Mouse (Mus musculus) limb, embryonic 11.5 days (tissue): ENCODE data around the gene Ckap2l. TPM values are rescaled to one million over a fixed set of nuclear protein-coding genes. Genes with fewer than 3 reads are reported as not detected.

ENCODE experiments used
- ATAC-seq: fragments of 200-750 bp; cut with Nextera tagmentation; 2 replicates; pipeline ENCODE4 v1.8.0; 2017; ENCODE audit warnings: low read depth; ENCODE audit not compliant: insufficient number of reproducible peaks, low FRiP score, low TSS enrichment
- DNase-seq: peaks from one replicate; pipeline ENCODE4 v3.0.0-alpha.2; 2015; ENCODE audit warnings: low spot score
- H3K27ac ChIP-seq: fragments of 300-500 bp; sonication (generic); replicated peaks from 2 replicates; pipeline ENCODE4 v1.5.1; 2014; ENCODE audit warnings: low read depth, mild to moderate bottlenecking, low read length
- H3K27me3 ChIP-seq: fragments of 300-500 bp; sonication (generic); 2 replicates; pipeline ENCODE4 v1.6.1; 2014; ENCODE audit warnings: mild to moderate bottlenecking, low read length, mixed read lengths; ENCODE audit not compliant: control insufficient read depth, insufficient read depth
- H3K36me3 ChIP-seq: fragments of 300-500 bp; sonication (generic); 2 replicates; pipeline ENCODE4 v1.6.1; 2014; ENCODE audit warnings: mild to moderate bottlenecking, low read length, moderate library complexity, mixed read lengths; ENCODE audit not compliant: control insufficient read depth, insufficient read depth
- H3K4me1 ChIP-seq: fragments of 300-500 bp; sonication (generic); 2 replicates; pipeline ENCODE4 v1.6.1; 2014; ENCODE audit warnings: low read length, mixed read lengths; ENCODE audit not compliant: control insufficient read depth, insufficient read depth
- H3K4me2 ChIP-seq: fragments of 300-500 bp; sonication (generic); 2 replicates; pipeline ENCODE4 v1.6.1; 2014; ENCODE audit warnings: low read depth, mild to moderate bottlenecking, moderate library complexity; ENCODE audit not compliant: severe bottlenecking
- H3K4me3 ChIP-seq: fragments of 300-500 bp; sonication (generic); 2 replicates; pipeline ENCODE4 v1.5.1; 2014; ENCODE audit warnings: low read depth, low read length
- H3K9ac ChIP-seq: fragments of 300-500 bp; sonication (generic); 2 replicates; pipeline ENCODE4 v1.6.1; 2014; ENCODE audit warnings: mild to moderate bottlenecking, low read length
- H3K9me3 ChIP-seq: fragments of 300-500 bp; sonication (generic); 2 replicates; pipeline ENCODE4 v1.6.1; 2016; ENCODE audit warnings: low read length; ENCODE audit not compliant: control insufficient read depth
- WGBS: fragments of 180-500 bp; shearing (Covaris S2); extraction: QIAGEN DNeasy Blood & Tissue Kit; methylation state at CpG from one replicate; pipeline ENCODE4 v1.1.7; 2014; 5-methylcytosine and 5-hydroxymethylcytosine counted together
- polyA plus RNA-seq: library from polyadenylated mRNA; unstranded; fragments of >200 nt; fragmentation: Nextera tagmentation; extraction: Ambion mirVana; gene quantifications from 2 replicates; pipeline ENCODE4 v1.2.1, GENCODE M21; 2014

Gene Ckap2l
- polyA plus RNA-seq, 1 experiment from 2014 or later, result 86.4 TPM

DNA sequence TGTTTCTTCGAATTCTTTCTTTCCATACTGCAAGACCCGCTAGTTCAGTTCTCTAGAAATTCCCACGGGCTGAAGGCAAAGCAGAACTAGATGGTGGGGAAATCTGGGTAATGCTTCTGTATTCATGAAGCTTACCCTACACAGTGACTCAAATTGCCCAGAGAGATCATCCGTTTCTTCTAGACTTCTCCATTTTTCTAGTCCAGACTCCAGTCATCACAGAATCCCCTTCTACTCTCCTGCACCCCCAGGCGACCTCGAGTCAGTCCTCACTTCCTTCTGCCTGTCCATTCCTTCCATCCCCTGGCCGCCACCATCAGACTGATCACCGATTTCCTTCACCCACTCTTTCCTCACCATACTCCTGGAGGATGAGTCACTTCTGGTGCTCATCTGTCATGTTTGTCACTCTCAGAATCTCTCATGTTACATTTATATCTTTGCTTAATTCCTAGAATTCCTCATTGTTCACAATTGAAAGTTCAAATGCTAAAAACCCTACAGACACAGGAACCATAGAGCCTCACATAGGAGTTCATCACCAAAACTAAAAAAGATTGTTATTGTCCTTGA lies 23.1 kb upstream of the Ckap2l start:
- WGBS, result 84% methylated on average over 8 of the region's 8 CpGs
- H3K4me1 ChIP-seq, result no peaks in the 10 kb centered on the region
- no peak overlapping the region for H3K9ac ChIP-seq
- no peaks in the 10 kb centered on the region for H3K9me3 ChIP-seq
- H3K27ac ChIP-seq, result no peak overlapping the region
- H3K4me2 ChIP-seq, result no peak overlapping the region
- ATAC-seq (no peak), DNase-seq (no peak)
- H3K4me3 ChIP-seq, result no peak overlapping the region
- no peaks in the 10 kb centered on the region for H3K36me3 ChIP-seq
- H3K27me3 ChIP-seq, result no peaks in the 10 kb centered on the region

DNA sequence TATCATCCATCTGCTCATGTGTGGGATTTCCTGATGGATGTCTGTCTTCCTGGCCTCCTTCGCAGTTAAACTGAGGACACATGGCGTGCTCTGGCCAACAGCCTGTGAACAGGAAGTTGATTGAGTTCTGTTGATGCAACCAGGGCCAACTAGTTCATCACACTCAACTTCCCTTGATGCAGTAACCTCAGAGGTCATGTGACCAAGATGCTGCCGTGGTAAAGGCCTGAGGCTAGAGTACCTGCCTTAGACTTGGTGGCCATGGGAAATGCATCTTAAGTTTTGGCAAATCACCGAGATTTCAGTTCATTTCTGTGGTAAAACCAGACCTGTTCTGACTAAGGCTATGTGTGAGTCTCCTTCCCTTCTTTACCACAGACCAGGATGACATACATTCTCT lies 18.8 kb upstream of the Ckap2l start:
- 80% methylated on average over 4 of the region's 4 CpGs for WGBS
- no peak for ATAC-seq
- no peaks in the 10 kb centered on the region for H3K27me3 ChIP-seq

DNA sequence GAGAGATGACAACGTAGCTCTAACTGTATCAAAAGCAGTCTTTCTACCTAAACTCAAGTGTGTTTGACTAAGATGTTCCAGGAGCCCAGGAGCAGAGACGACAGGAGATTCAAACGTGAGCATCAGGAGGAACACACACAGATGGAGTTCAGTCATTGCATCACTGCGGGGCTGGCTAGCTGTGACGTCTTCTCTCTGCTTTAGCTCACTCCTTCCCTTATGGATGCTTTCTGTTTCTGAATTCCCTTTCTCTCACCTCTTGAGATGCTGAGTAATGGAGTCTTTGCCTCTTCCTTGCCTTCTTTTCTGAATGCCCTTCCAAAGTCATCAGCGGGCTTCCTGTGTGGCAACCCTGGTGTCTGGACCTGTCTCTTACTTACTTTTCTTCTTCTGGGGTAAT lies 17.9 kb upstream of the Ckap2l start:
- Histone ChIP-seq H3K4me1 (no peaks in the 10 kb centered on the region), H3K27me3 (no peaks in the 10 kb centered on the region), H3K27ac (no peak overlapping the region), H3K4me3 (no peak overlapping the region), H3K36me3 (no peaks in the 10 kb centered on the region), H3K9ac (no peak overlapping the region), H3K9me3 (no peaks in the 10 kb centered on the region), H3K4me2 (no peak overlapping the region)
- 84% methylated on average over 6 of the region's 6 CpGs for WGBS
- ATAC-seq, result no peak
- DNase-seq, result no peak

More for the DNA sequence above, 18.8 kb upstream of the Ckap2l start:
- Histone ChIP-seq H3K27ac (no peak overlapping the region), H3K9me3 (no peaks in the 10 kb centered on the region), H3K4me3 (no peak overlapping the region), H3K4me2 (no peak overlapping the region), H3K36me3 (no peaks in the 10 kb centered on the region), H3K4me1 (no peaks in the 10 kb centered on the region), H3K9ac (no peak overlapping the region)
- no peak for DNase-seq

DNA sequence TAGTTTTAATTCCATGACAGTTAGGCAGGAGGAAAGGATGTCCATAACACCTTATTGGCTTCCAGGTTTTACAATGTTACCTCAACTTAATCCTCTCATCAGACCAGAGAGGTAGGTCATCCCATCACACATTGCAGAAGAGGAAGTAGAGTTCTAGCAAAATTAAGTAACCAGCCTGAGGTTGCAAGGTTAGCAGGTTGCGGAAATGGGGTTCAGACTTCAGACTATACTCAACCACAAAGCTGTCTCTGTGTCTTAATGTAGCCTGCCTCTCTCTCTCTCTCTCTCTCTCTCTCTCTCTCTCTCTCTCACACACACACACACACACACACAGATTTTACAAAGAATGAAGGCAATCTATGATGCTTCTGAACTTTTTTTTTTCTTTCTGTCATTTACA lies 16.9 kb upstream of the Ckap2l start:
- no peak overlapping the region for H3K27ac ChIP-seq
- no peak overlapping the region for H3K4me3 ChIP-seq
- H3K36me3 ChIP-seq, result no peaks in the 10 kb centered on the region
- H3K4me2 ChIP-seq, result no peak overlapping the region
- no peaks in the 10 kb centered on the region for H3K9me3 ChIP-seq
- WGBS, result 90% methylated on average over 1 of the region's 1 CpGs
- H3K4me1 ChIP-seq, result no peaks in the 10 kb centered on the region
- ATAC-seq (no peak), DNase-seq (no peak)
- no peaks in the 10 kb centered on the region for H3K27me3 ChIP-seq
- no peak overlapping the region for H3K9ac ChIP-seq

DNA sequence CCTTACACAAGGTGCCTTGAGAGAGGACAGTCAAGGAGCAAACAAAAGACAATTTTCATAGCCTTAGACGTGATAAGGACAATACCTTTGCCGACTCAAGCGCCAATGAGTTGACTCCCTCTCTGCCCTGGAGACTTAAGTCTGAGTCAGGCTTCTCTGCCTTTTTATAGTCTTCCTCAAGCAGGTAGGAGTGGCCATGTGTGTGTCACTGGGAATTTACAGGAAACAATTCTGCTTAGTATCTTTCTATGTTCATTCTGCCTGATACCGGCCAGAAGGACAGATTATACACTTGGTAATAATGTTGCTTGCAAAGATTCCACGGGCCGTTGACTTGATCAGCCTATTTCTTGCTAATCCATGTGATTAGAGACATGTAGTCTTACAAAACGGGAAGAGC lies 12.8 kb upstream of the Ckap2l start, which contains the start of gene Il1a:
Gene Il1a, minus strand, starts transcription at position 137 of the 400 bp plus-strand sequence.
- no peaks in the 10 kb centered on the region for H3K36me3 ChIP-seq
- no peak within 1 kb of the TSS for H3K9ac ChIP-seq
- H3K4me2 ChIP-seq, result no peak within 1 kb of the TSS
- WGBS, result 87% methylated on average over 7 of the region's 7 CpGs
- no peaks in the 10 kb centered on the region for H3K27me3 ChIP-seq
- H3K27ac ChIP-seq, result no peak within 1 kb of the TSS
- no peak within 1 kb of the TSS for H3K4me3 ChIP-seq
- no peaks in the 10 kb centered on the region for H3K4me1 ChIP-seq
- DNase-seq (no peak), ATAC-seq (no peak)
- H3K9me3 ChIP-seq, result no peaks in the 10 kb centered on the region

DNA sequence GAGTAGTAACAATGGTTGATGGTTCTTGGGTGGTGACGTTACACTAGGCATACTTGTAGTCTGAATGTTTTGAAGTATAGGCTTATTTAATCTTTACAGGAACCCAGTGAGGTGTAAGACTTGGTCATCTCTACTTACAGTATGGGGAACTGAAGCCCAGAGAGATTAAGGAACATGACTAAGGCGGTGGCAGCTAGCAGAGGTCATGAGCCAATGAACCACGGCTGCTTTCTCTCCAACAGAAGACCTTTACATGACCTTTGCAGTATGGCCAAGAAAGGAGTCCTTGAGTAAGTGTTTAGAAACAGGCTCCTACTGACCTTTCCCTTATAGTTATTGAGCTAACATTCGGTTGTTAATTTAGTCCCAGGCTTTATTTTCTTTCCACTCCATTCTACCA lies 9.0 kb upstream of the Ckap2l start:
- DNase-seq (no peak), ATAC-seq (no peak)
- no peaks in the 10 kb centered on the region for H3K9me3 ChIP-seq
- H3K4me1 ChIP-seq, result no peaks in the 10 kb centered on the region
- no peak overlapping the region for H3K4me3 ChIP-seq
- H3K9ac ChIP-seq, result no peak overlapping the region
- no peak overlapping the region for H3K4me2 ChIP-seq
- 81% methylated on average over 4 of the region's 4 CpGs for WGBS
- H3K27ac ChIP-seq, result no peak overlapping the region
- H3K36me3 ChIP-seq, result no peaks in the 10 kb centered on the region
- H3K27me3 ChIP-seq, result no peaks in the 10 kb centered on the region

DNA sequence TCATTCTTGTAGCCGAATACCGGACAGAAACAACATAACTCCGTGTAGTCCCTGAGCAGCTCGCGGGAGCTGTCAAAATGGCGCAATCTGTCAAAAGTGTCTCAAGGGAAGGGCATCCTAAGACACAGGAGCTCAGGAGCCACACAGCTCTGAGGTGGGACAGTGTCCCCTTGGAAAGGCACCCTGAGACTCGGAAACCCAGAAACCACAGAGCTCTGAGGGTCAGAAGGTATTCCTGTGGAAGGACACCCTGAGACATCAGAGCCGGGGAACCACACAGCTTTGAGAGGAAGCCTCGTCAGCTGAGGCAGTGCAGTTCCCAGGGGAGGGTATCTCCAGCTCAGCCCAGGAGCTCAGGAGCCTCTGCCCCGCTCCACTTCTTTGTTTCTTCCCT lies 574 bp upstream of the Ckap2l start:
- Histone ChIP-seq H3K9ac (peak overlapping the region; percentile 70), H3K9me3 (no peaks in the 10 kb centered on the region), H3K4me2 (peak overlapping the region; percentile 85), H3K4me3 (peak overlapping the region; percentile 91), H3K4me1 (peaks cover 10% of the 10 kb centered on the region; the same call in 1 of the 2 replicates), H3K27ac (peak overlapping the region; percentile 52; the same call in 1 of the 2 replicates), H3K36me3 (peaks cover 3% of the 10 kb centered on the region), H3K27me3 (no peaks in the 10 kb centered on the region)
- no peak for DNase-seq
- WGBS, result 5% methylated on average over 10 of the region's 10 CpGs
- peak; percentile 50; the same call in 1 of the 2 replicates for ATAC-seq

DNA sequence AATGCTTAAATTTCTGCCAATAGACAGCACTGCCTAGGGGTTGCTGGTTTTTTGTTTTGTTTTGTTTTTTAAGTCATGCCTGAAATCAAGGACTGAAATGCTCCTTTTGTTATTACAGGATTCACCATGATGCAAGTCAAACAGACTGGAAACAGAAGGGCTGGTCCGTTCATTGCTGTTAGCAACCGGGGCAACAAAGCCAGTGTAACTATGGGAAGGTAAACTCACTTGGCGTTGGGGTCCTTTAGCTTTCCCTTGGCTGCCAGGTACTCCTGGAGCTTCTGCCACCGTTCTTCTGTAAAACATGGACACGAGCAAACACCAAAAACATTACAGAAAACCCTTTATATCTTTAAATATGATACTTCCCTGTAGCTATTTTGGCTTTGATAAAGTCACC lies 926 bp downstream of the Ckap2l start:
- peak overlapping the region; percentile 78 for H3K9ac ChIP-seq
- H3K9me3 ChIP-seq, result no peaks in the 10 kb centered on the region
- no peak for DNase-seq
- H3K4me2 ChIP-seq, result peak overlapping the region; percentile 59
- H3K4me3 ChIP-seq, result peak overlapping the region; percentile 91
- 80% methylated on average over 5 of the region's 5 CpGs for WGBS
- H3K27me3 ChIP-seq, result no peaks in the 10 kb centered on the region
- ATAC-seq, result no peak
- H3K27ac ChIP-seq, result no peak overlapping the region
- H3K4me1 ChIP-seq, result peaks cover 10% of the 10 kb centered on the region; the same call in 1 of the 2 replicates
- peaks cover 3% of the 10 kb centered on the region for H3K36me3 ChIP-seq

DNA sequence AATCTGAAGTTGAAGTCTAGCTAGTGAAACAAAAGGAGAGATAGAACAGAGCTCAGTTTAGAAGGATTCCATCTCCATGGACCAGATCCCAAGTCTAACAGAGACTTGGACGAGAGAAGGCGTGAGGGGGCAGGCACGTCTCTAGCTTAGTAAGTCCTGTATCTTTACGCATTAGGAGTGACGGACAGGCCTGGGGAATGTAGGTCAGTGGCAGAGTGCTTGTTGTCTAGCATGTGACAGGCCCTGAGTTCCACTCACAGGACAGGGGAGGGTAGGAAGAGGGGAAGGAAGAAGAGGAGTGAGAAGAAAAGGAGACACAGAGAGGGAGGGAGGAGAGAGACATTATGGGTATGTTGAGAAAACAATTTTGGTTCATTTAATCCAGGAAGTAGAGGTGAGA lies 1.9 kb downstream of the Ckap2l start:
- no peak for DNase-seq
- Histone ChIP-seq H3K27ac (no peak overlapping the region), H3K4me1 (peaks cover 10% of the 10 kb centered on the region; the same call in 1 of the 2 replicates), H3K9ac (no peak overlapping the region), H3K27me3 (no peaks in the 10 kb centered on the region), H3K4me3 (no peak overlapping the region), H3K36me3 (peaks cover 3% of the 10 kb centered on the region), H3K9me3 (no peaks in the 10 kb centered on the region), H3K4me2 (peak overlapping the region; percentile 22; the same call in 1 of the 2 replicates)
- WGBS, result 97% methylated on average over 5 of the region's 5 CpGs
- no peak for ATAC-seq
